Mouse (Mus musculus) 3T3-L1 (cell line): ENCODE results near the gene Ostf1.

Experiments
- DNase-seq: peaks from one replicate; pipeline ENCODE4 v3.0.0-alpha.2; 2015; ENCODE audit warnings: low read depth, low spot score

Gene Ostf1

DNA sequence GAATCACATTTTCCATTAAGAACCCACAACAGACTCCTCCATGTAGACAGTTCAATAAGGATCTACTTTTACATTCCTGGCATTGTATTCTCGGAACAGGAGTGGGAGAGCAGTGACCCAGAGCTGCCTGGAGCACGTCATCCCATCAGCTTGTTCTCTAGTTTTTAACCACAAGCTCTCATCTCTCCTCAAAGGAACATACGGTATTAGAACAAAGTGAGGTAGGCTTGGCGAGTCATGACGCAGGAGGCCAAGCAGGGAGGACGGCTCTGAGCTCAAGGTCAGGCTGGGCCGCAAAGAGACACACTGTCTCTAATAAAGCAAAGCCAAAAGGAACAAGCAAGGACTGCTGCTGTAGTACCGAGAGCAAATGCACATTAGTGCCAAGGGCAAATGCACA, 32.6 kb downstream of the Ostf1 start:
- DNase-seq, result peak; percentile 57

DNA sequence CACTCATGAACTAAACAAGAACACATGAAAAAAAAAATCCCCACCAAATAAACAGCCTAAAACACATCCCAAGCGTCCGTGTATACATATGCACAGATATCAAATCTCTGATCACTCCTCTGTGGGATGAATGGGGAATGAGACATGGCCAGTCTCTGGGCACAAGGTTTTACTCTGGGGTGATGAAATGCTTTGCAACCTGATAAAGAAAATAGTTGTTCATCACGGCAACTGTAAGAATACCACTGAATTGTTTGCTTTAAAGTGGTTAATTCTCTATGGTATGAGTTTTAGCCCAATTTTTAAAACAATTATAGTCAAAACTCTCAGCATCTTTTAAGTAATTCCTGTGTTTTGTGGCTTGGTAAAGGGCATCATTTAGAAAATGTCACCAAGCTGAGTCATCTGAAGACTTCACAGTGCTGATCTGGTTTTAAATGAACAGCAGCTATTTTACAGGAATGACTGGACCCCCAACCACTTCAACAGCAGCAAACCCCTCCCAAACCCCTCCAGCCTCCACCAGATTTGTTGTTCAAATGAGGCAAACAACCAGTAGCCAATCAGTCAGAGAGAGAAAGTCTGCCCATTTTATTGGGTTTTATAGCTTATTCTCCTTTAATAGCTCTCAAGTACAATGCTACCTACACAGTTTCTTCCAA, 33.2 kb downstream of the Ostf1 start:
- peak; percentile 70 for DNase-seq

DNA sequence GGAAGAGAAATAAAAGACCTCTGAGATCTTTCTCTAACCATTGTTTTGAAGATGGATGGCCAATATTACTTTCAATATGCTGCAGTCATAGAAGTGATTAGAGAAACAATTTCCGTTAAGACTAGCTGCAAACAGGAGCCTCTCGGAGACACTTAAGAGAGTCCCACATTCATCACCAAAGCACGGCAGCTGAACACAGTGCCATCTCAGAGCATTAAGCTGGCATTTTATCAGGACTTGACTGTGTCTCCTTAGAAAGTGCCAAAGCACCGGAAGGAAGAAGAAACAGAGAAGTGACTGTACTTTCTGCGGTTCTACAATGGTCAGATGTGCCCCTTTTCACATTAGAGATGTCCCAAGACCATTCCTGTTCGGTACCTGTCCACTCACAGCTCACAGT, 33.9 kb downstream of the Ostf1 start:
- no peak for DNase-seq

DNA sequence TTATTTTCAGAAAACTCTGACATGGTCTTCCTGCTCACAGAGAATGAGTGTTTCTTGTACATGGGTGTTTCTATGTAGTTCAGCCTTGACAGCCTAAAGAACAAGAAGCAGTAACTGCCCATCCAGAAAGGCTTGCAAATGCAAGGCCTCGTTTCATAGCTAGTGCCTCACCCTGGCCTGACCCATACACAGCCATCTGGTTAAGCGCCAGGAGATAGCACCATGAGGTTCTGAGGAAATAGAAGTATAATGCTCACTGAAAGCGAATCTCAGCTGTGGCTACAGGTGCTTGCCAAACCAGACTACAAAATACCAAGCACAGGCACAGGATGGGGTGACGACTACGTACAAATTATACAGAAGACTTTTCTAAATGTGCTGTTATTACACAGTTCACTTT, 34.7 kb downstream of the Ostf1 start:
- DNase-seq, result no peak

DNA sequence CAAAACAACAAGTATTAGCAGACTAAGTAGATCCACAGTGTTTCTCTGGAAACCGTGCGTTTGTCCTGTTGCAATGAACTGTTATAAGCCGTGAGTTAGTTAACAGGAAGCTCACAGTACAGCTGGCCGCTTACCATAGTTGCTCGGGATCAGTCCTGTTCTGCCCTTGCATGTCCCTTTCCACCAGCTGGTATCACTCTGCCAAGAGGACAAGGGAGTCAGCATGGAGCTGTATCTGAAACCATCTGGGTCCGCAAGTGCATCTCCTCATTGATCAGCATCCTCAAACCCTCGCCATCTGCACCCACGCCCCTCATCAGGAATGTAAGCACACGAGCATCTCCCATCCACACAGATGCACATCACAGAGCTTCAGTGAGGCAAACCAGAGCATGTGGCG, 37.9 kb downstream of the Ostf1 start:
- DNase-seq, result no peak

DNA sequence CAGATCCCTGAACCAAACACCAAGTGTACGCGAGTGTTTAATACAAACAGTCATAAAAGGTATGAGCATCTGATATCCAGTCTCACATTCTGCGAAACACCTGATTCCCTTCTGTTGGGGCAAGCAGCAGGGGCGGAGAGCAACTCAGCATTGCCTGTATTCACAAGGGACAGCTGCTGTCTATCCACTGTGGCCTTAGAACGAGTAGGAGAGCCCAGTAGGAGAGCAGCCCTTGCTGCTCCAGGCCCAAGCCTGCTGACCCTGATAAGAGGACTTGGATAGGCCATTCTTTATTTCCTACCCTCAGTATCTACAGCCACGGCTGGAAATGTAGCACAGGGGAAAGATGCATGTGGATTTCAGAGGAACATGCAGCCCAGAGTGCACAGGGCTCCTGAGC, 38.7 kb downstream of the Ostf1 start:
- no peak for DNase-seq

DNA sequence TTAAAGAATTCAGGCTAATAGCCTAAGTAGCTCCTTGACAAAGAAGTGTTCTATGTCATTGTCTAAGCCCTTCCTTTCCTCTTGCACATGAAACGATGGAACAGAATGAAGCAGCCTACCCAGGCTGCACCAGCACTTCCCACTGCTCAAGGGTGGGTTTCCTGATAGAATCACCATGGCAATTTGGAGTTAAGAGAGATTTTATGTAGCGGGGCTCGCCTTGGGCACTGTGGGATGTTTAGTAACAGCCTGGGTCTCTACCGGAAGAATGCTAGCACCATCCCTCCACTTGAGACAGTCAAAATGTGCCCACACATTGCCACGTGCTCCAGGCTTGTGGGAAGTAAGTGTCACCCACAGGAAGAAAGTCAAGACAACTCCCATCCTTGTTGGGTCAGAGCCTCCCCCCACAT, 40.7 kb downstream of the Ostf1 start:
- DNase-seq, result no peak

DNA sequence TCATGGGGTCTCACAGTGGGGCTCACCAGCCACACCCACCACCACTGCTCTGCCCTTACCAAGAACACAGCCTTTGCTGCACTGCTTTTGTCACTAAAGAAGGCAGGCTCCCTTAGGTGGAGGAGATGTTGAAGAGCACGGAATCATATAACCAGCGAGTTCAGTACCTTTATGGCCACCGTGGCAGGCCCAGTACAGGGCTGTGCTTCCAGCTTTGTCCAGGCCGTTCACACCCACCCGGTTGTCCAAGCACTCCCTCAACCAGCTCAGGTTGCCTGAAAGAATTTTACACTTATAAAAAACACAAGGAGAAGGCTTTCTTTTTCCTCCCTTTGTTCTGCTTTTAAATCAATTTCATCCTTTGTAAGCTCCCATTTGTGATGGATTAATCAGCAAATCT, 41.4 kb downstream of the Ostf1 start:
- DNase-seq, result no peak

DNA sequence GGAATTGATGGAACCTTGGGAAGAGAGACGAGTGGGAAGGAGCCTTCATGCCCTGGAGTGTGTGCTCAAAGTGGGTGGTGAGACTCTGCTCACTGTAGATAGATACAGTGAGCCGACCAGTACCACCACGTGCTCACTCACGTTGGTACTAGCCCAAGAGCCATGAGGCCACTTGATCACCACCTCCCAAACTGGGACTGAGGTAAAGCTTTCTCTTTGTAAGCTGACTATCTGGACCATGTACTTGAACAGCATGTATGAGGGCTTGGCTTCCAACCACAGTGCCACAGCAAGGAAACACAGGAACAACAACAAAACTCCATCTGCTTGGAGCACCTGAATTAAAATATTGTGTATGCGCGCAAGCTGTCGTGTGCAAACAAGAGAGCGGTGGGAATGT, 42.3 kb downstream of the Ostf1 start:
- no peak for DNase-seq

DNA sequence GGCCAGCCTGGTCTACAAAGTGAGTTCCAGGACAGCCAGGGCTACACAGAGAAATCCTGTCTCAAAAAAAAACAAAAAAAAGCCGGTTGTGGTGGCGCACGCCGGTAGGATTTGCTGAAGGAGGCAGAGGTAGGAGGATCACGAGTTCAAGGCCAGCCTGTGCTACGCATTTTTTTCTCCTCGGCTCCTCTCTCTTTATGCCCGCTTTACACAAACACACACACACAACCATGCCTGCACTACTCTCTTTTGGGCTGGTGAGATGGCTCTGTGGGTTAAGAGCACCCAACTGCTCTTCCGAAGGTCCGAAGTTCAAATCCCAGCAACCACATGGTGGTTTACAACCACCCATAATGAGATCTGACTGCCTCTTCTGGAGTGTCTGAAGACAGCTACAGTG, 42.8 kb downstream of the Ostf1 start:
- peak; percentile 90 for DNase-seq

DNA sequence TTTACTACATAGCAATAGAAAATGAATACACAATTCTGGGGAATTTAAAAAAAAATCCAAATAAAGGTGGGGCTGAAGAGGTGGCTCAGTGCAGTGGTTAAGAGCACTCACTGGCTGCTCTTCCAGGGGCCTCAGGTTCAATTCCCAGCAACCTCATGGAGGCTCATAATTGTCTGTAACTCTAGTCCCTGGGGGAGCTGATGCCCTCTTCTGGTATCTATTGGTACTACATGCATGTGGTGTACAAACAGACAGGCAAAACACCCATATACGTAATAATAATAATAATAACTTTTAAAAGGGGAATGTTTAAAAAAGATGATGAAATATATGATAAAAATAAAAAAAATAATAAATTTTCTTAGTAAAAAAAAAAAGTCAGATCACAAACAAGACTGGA, 43.4 kb downstream of the Ostf1 start:
- peak; percentile 66 for DNase-seq

DNA sequence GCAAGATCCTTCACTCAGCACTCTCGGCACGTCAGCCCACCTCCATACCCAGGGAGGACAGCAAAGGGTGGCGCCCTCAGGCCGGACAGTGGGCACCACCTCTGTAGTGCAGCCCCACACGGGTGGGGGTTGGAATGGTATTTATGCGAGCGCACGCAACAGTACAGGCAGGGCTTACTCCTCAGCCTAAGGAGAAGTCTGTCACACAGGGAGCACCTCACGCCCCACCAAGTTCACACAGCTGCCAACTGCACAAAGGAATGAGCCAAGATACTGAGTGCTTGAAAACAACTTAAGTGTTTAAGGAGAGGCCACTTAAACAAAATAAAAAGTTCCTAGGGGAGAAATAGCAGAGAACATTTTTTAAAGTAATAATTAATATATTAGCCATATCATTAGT, 44.5 kb downstream of the Ostf1 start:
- no peak for DNase-seq

DNA sequence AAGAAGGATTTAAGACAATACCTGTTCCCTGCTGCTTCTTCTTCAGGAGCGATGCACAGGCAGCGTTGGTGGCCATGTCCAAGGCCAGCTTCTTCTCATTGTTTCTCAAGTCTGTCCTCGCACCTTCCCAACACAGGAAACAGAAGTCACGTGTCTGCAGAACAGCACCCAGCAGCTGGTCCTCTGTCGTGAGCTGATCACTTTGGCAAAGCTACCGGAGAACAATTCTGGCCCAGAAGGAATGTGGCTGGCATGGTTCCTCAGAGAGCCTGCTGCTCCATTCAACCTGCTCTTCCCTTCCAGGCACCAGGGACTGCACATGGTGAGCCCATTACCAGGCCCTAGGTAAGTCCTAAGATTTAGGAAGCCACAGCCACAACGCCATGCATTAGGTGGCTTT, 47.0 kb downstream of the Ostf1 start:
- DNase-seq, result no peak

DNA sequence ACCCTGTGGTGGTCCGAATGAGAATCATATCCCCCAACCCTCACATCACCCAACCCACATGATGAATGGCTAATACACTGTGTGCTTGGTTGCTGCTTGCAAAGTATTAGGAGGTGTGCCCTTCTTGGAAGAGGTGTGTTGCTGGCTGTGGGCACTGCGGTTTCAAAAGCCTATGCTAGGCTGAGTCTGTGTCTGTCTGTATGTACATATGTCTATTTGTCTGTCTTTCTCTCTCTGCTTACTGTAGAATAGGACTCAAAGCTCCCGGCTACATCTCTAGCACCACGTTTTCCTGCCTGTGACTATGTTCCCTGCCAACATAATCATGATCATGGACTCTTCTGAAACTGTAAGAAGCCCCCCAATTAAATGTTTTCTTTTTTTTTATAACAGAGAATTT, 47.9 kb downstream of the Ostf1 start:
- DNase-seq, result no peak

DNA sequence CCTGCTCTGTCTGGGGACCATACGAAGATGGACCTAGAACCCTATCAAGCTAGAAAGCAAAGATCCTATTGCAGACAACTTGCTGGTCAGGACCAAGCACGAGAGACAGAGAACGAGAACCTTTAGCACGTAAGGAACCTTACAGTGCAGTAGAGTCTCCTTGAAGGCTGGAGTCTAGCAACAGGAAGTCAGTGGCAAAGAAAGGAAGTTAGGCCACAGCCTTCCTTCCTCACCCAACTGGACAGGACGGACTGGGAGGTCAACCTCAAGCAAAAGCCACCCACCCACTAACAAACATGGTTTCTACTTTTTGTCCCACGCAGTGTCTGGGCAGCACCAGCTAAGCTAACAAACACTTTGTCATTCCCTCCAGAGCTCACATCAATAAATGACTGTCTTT, 48.7 kb downstream of the Ostf1 start:
- no peak for DNase-seq

DNA sequence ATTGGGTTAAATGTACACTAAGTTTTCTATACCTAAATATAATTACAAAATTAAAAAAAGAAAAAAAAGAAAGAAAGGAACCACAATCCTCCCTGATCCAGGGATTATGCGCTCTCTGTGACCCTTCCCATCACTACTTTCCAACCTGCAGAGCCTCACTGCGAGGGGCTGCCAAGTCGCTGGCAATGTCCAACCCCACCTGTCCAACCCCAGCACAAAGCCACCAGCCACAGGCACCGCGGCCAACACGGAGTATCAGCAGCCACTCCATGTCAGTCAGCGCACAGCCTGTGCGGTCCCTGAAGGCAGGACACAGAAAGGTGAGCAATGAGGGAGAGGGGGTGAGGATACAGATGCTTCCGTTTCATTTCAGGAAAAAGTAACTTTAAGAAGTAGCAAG, 49.4 kb downstream of the Ostf1 start:
- no peak for DNase-seq

DNA sequence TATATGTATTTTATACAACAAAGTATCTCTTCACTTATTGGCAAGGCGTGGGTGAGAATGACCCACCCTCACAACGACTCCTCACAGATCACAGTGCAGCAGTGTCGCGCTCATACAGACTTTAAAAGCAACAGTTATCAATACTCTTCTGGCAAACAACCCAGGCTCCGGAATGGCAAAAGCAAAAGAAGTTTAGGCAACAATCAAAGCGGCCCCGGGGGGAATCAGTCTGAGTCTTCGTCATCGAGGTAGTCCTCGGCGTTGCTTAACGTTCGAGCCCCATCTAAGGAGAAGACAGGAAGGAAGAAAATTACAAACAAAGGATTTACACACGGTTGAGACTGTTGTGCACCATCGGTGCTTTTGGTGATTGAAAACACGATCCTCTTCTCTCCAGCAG, 50.6 kb downstream of the Ostf1 start:
- no peak for DNase-seq

DNA sequence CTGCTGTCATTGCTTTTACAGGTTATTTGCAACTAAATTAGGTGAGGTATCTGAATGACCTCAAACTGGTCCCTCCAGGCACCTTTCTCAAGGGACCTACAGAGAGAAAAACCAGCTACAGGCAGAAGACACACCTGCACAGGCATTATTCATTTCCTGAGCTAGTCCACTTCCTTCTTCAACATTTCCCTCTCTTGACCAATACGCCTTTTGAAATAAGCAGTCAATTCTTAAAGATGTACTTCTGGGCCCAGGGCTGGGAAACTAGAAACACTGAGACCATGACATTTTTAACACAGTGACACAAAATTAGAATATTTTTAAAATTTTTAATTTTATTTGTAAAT, 52.6 kb downstream of the Ostf1 start:
- no peak for DNase-seq

DNA sequence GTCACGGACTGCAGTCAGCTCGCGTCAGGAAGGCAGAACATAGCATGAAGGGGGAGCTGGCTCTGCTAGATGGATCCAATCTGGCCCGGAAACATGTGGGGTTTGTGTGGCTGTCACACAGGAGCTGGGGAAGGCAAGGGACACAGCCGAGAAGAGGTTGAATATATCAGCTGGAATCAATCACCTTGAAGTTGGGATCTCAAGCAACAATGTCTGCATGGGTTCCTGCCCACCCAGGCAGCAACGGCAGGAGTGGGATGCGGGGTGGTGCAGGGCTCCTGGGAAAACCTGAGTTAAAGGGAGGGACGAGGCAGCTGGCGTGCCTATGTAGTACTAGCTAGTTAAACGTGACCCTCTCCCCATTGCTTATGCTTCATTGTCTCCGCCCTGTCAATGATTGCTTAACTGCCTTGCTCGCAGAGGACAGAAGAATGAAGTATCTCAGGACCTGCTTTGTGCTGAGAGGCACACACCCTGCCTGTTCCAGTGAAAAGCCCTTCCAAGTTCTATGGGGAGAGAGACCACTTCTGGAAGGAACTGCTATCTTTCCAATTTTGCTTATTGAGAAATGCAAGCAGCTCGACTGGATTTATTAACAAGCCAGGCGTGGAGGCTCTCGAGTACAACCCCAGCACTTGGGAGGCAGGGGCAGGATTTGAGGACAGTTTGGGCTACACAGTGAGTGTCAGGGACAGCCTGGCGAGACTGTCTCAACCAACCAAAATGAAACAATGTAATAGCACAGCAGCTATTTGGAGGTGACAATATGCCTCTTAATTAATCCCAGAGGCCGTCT, 53.2 kb downstream of the Ostf1 start:
- no peak for DNase-seq

DNA sequence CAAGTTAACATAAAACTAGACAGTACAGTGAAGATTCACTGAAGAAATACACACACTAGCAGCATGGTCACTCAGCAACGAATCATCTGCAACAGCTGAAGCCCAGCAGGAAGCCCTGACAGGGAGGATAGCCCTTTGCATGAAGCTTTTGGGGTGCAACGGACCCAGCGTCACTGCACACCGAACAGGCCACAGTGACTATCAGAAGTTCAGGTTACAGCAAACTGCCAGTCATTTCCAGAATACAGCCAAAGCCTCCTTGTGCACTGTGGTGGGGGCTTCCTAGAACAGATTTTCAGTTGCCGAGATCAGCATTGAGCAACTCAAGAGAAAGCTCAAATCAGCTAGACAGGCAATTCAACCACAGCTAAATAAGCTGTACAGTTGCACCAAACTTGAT, 54.3 kb downstream of the Ostf1 start:
- no peak for DNase-seq

DNA sequence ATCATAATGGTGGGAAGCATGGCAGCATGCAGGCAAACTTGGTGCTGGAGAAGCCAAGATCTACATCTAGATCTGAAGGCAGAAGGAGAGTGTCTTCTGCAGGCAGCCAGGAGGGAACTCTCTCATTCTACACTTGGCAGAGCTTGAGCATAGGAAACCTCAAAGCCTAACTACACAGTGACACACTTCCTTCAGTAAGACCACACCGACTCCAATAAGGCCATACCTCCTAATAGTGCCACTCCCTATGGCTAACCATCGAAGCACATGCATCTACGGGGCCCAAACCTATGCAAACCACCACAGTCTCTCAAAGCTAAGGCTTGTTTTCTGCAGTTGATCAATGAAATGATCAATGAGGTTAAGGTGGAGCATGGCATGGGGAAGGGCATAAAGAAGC, 55.7 kb downstream of the Ostf1 start:
- DNase-seq, result no peak

DNA sequence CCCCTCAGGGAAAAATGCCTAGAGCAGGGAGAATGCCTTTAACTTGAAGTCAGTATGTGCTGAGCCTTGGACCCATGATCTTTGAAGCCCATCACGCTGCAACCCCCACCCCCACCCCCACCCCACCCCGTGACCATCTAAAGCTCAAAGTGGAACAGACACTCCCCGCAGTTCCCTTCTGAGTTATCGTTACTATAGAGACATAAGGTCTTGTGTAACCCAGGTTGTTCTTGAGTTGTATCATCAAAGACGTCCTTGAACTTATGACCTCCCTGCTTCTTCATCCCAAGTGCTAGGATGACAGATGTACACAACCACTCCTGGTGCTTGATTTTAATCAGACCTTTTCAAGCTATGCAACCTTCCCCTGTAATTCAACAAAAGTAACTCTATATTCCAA, 57.7 kb downstream of the Ostf1 start:
- DNase-seq, result no peak

DNA sequence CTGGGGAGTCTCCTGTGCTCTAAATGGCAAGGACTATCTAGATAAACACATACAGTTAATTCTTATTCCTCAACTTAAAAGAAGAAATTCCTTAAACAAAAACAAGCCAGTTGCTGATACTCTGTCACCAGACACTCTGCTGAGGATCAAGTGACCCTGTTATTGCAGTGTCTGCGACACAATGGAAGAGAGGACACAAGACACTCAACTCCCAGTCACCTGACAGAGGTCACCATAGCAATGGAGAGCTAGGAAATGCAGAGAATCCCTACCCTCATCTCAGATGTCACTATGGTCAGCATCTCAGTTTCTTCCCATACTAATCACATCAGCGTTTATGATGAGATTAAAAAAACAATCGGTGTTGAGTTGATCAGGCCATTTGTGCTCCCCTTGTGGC, 58.2 kb downstream of the Ostf1 start:
- DNase-seq, result no peak

DNA sequence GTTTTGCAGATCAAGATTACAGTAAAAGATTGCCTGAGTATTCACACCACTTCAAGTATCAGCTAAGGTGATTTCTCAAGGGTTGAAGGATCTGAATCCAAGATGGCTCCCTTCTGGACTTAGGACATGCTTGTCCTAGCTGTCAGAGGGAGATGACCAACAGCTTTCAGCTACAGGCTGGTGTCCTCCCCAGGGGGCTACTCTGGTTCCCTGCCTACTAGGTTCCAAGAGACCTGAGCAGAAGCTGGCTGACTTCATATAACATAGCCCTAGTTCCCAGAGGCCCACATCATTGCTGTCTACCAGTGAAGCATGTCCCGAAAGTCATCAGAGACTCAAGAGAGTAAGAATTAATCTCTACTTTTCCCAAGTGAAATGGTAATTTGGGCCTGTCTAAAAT, 62.1 kb downstream of the Ostf1 start:
- DNase-seq, result no peak
